Mouse (Mus musculus) embryonic fibroblast, embryonic 13.5 days (primary cell): ENCODE measurements at regions not wholly inside any gene's neighbourhood (a gene's known extent, or its start where the extent isn't known, plus 50 kb on each side); places are given as distances from the start of the nearest gene placed in this dataset.

ENCODE experiments used
- CTCF ChIP-seq: IDR thresholded peaks from 2 replicates; pipeline ENCODE4 v1.5.1; 2011; ENCODE audit warnings: mild to moderate bottlenecking, control low read depth, low read length, moderate library complexity, borderline replicate concordance; ENCODE audit not compliant: insufficient read depth
- POLR2A ChIP-seq: IDR thresholded peaks from 2 replicates; pipeline ENCODE4 v1.6.1; 2011; ENCODE audit warnings: low read depth, mild to moderate bottlenecking, control low read depth, low read length, moderate library complexity

DNA sequence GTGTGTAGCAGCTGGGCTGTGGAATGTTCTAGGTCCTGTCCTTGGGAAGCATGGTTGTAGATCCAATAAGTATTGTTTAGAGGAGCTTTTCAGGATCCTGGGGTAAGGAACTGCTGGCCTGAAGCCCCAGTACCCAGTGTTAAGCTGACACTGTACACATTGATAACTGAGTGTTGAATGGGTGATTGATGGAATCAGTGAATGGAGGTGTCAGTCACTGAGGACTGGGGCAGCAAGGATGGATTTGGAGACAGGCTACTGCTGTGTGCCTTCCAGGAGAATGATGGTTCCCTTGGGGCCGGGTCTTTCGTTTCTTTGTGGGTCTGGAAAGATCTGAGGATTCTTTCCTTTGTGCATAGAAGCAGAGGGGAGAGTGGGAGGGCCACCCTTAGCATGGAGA, 51.9 kb upstream of the Irx3 start:
- TF ChIP-seq POLR2A, result no peak
- TF ChIP-seq CTCF, result no peak
